Mouse (Mus musculus): ENCODE data around the gene Nkx2-5. TPM values are rescaled to one million over a fixed set of nuclear protein-coding genes. Genes with fewer than 3 reads are reported as not detected.

The Nkx2-5 gene
- polyA plus RNA-seq, 1 experiment = not detected

GRCm38 (mm10) chr17:26879235-26879634, 34.4 kb upstream of the Nkx2-5 start:
- Histone ChIP-seq H3K27ac (ENCODE audit: insufficient read depth, low read depth, low read length) (no peak overlapping the region), H3K4me3 (ENCODE audit: insufficient read depth, low read length) (no peak overlapping the region), H3K4me1 (ENCODE audit: control insufficient read depth, insufficient read depth, low read length) (peaks cover 3% of the 10 kb centered on the region)
- TF ChIP-seq POLR2A (IDR thresholded peaks at IDR 0.05; ENCODE audit: borderline replicate concordance, low read depth, low read length) (no peak), CTCF (IDR thresholded peaks at IDR 0.05; ENCODE audit: low read depth, low read length) (no peak)

- Histone ChIP-seq H3K4me1 (ENCODE audit: control insufficient read depth, insufficient read depth, low read length) (no peaks in the 10 kb centered on the region), H3K27ac (ENCODE audit: insufficient read depth, low read depth, low read length) (no peak overlapping the region), H3K4me3 (ENCODE audit: insufficient read depth, low read length) (no peak overlapping the region)
- TF ChIP-seq CTCF (IDR thresholded peaks at IDR 0.05; ENCODE audit: low read depth, low read length) (no peak), POLR2A (IDR thresholded peaks at IDR 0.05; ENCODE audit: borderline replicate concordance, low read depth, low read length) (no peak)
Measured at GRCm38 (mm10) chr17:26877927-26878326, 33.1 kb upstream of the Nkx2-5 start.

GRCm38 (mm10) chr17:26874542-26874941, 29.7 kb upstream of the Nkx2-5 start:
- no peak overlapping the region for H3K4me3 ChIP-seq (ENCODE audit: insufficient read depth, low read length)
- TF ChIP-seq CTCF (IDR thresholded peaks at IDR 0.05; ENCODE audit: low read depth, low read length) (no peak), POLR2A (IDR thresholded peaks at IDR 0.05; ENCODE audit: borderline replicate concordance, low read depth, low read length) (no peak)
- H3K4me1 ChIP-seq (ENCODE audit: control insufficient read depth, insufficient read depth, low read length) = no peaks in the 10 kb centered on the region
- no peak overlapping the region for H3K27ac ChIP-seq (ENCODE audit: insufficient read depth, low read depth, low read length)

- TF ChIP-seq POLR2A (IDR thresholded peaks at IDR 0.05; ENCODE audit: borderline replicate concordance, low read depth, low read length) (no peak), CTCF (IDR thresholded peaks at IDR 0.05; ENCODE audit: low read depth, low read length) (no peak)
- H3K4me3 ChIP-seq (ENCODE audit: insufficient read depth, low read length) = no peak overlapping the region
- H3K27ac ChIP-seq (ENCODE audit: insufficient read depth, low read depth, low read length) = no peak overlapping the region
- no peaks in the 10 kb centered on the region for H3K4me1 ChIP-seq (ENCODE audit: control insufficient read depth, insufficient read depth, low read length)
Measured at GRCm38 (mm10) chr17:26873502-26873901, 28.7 kb upstream of the Nkx2-5 start.

- TF ChIP-seq POLR2A (IDR thresholded peaks at IDR 0.05; ENCODE audit: borderline replicate concordance, low read depth, low read length) (no peak), CTCF (IDR thresholded peaks at IDR 0.05; ENCODE audit: low read depth, low read length) (no peak)
- H3K27ac ChIP-seq (ENCODE audit: insufficient read depth, low read depth, low read length) = no peak overlapping the region
- no peak overlapping the region for H3K4me3 ChIP-seq (ENCODE audit: insufficient read depth, low read length)
- H3K4me1 ChIP-seq (ENCODE audit: control insufficient read depth, insufficient read depth, low read length) = no peaks in the 10 kb centered on the region
Measured at GRCm38 (mm10) chr17:26872870-26873269, 28.1 kb upstream of the Nkx2-5 start.

GRCm38 (mm10) chr17:26868756-26869155, 23.9 kb upstream of the Nkx2-5 start:
- no peaks in the 10 kb centered on the region for H3K4me1 ChIP-seq (ENCODE audit: control insufficient read depth, insufficient read depth, low read length)
- H3K4me3 ChIP-seq (ENCODE audit: insufficient read depth, low read length) = no peak overlapping the region
- no peak overlapping the region for H3K27ac ChIP-seq (ENCODE audit: insufficient read depth, low read depth, low read length)
- no peak for TF ChIP-seq CTCF (IDR thresholded peaks at IDR 0.05; ENCODE audit: low read depth, low read length)
- no peak for TF ChIP-seq POLR2A (IDR thresholded peaks at IDR 0.05; ENCODE audit: borderline replicate concordance, low read depth, low read length)

- Histone ChIP-seq H3K4me1 (ENCODE audit: control insufficient read depth, insufficient read depth, low read length) (no peaks in the 10 kb centered on the region), H3K4me3 (ENCODE audit: insufficient read depth, low read length) (no peak overlapping the region), H3K27ac (ENCODE audit: insufficient read depth, low read depth, low read length) (no peak overlapping the region)
- no peak for TF ChIP-seq CTCF (IDR thresholded peaks at IDR 0.05; ENCODE audit: low read depth, low read length)
- TF ChIP-seq POLR2A (IDR thresholded peaks at IDR 0.05; ENCODE audit: borderline replicate concordance, low read depth, low read length) = no peak
Measured at GRCm38 (mm10) chr17:26865156-26865555, 20.3 kb upstream of the Nkx2-5 start.

GRCm38 (mm10) chr17:26864343-26864742, 19.5 kb upstream of the Nkx2-5 start:
- Histone ChIP-seq H3K4me1 (ENCODE audit: control insufficient read depth, insufficient read depth, low read length) (no peaks in the 10 kb centered on the region), H3K4me3 (ENCODE audit: insufficient read depth, low read length) (no peak overlapping the region), H3K27ac (ENCODE audit: insufficient read depth, low read depth, low read length) (no peak overlapping the region)
- TF ChIP-seq POLR2A (IDR thresholded peaks at IDR 0.05; ENCODE audit: borderline replicate concordance, low read depth, low read length) (no peak), CTCF (IDR thresholded peaks at IDR 0.05; ENCODE audit: low read depth, low read length) (no peak)

GRCm38 (mm10) chr17:26861793-26862192, 17.0 kb upstream of the Nkx2-5 start:
- no peak overlapping the region for H3K27ac ChIP-seq (ENCODE audit: insufficient read depth, low read depth, low read length)
- TF ChIP-seq CTCF (IDR thresholded peaks at IDR 0.05; ENCODE audit: low read depth, low read length) (no peak), POLR2A (IDR thresholded peaks at IDR 0.05; ENCODE audit: borderline replicate concordance, low read depth, low read length) (no peak)
- no peaks in the 10 kb centered on the region for H3K4me1 ChIP-seq (ENCODE audit: control insufficient read depth, insufficient read depth, low read length)
- H3K4me3 ChIP-seq (ENCODE audit: insufficient read depth, low read length) = no peak overlapping the region

- no peaks in the 10 kb centered on the region for H3K4me1 ChIP-seq (ENCODE audit: control insufficient read depth, insufficient read depth, low read length)
- H3K4me3 ChIP-seq (ENCODE audit: insufficient read depth, low read length) = no peak overlapping the region
- TF ChIP-seq CTCF (IDR thresholded peaks at IDR 0.05; ENCODE audit: low read depth, low read length) (no peak), POLR2A (IDR thresholded peaks at IDR 0.05; ENCODE audit: borderline replicate concordance, low read depth, low read length) (no peak)
- no peak overlapping the region for H3K27ac ChIP-seq (ENCODE audit: insufficient read depth, low read depth, low read length)
Measured at GRCm38 (mm10) chr17:26861383-26861782, 16.6 kb upstream of the Nkx2-5 start.

GRCm38 (mm10) chr17:26860906-26861305, 16.1 kb upstream of the Nkx2-5 start:
- H3K4me3 ChIP-seq (ENCODE audit: insufficient read depth, low read length) = no peak overlapping the region
- H3K4me1 ChIP-seq (ENCODE audit: control insufficient read depth, insufficient read depth, low read length) = no peaks in the 10 kb centered on the region
- no peak overlapping the region for H3K27ac ChIP-seq (ENCODE audit: insufficient read depth, low read depth, low read length)
- no peak for TF ChIP-seq POLR2A (IDR thresholded peaks at IDR 0.05; ENCODE audit: borderline replicate concordance, low read depth, low read length)
- no peak for TF ChIP-seq CTCF (IDR thresholded peaks at IDR 0.05; ENCODE audit: low read depth, low read length)

Data from bone marrow macrophage, adult 2 months (primary cell).